Mouse (Mus musculus) urinary bladder, postnatal 10 days (tissue): ENCODE data around the gene Glt28d2.

ENCODE experiments used
- DNase-seq: peaks from one replicate; pipeline ENCODE4 v3.0.0; 2022; ENCODE audit warnings: low spot score

Gene Glt28d2

DNA sequence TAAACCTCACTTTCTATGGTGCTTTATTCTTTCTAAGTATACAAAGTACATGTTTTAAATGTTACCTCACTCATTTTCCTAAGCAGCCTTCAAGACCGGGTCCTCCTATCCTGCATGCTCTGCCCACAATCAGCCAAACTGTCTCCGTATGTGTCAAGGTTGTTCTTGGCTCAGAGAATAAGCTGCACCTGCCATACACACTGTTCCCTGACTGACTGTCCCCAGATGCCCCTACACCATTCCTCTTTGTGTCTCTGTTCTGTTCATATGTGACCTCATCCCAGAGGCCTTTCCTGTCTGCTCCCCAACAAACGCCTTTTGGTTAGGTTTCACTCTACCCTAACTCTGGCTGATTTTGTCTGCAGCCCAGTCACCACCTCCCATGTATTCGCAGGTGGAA, 60.0 kb downstream of the Glt28d2 start:
- no peak for DNase-seq

- no peak for DNase-seq
Measured at GRCm38 (mm10) chr3:85820839-85821548, 66.3 kb downstream of the Glt28d2 start.
